Mouse (Mus musculus): ENCODE data around the gene Prrc2a. TPM values are rescaled to one million over a fixed set of nuclear protein-coding genes. Genes with fewer than 3 reads are reported as not detected.

Gene Prrc2a
- total and polyA plus RNA-seq, 2 experiments from 2014 or later: 99.2 to 223 TPM

DNA sequence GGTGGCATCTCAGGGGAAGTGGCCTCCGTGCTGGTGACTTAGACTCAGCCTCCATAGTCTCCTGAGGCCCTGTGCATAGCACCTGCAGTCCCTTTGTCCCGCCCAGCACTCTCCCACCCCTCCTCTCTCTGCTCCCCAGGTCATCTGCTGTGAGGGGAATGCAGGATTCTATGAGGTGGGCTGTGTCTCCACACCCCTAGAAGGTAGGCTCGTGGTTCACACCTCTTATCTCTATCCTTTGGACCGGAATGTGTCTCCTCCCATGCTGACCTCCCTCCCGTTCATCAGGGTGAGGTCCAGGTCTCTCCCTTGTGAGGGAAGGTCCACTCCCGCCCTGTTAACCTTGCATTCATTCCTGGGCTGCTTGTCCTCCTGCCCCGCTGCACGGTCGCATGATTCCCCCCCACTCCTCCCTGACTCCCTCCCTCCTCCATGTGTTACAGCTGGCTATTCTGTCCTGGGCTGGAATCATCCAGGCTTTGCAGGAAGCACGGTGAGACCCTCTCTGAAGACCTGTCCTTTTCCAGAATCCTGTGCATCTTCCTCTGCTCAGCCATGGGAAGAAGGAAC, 64.4 kb downstream of the Prrc2a start:
- no peak overlapping the region for H3K4me2 ChIP-seq (ENCODE audit: low read depth, low read length)
- H3K4me1 ChIP-seq (ENCODE audit: insufficient read depth, low read length): no peaks in the 10 kb centered on the region
- no peak for TF ChIP-seq CTCF (IDR thresholded peaks at IDR 0.05; ENCODE audit: low read depth)
- no peak overlapping the region for H3K9ac ChIP-seq (replicated peaks; ENCODE audit: low read length)
- no peak for DNase-seq (ENCODE audit: low spot score)
- no peak for ATAC-seq
- 78% methylated on average over 10 of the region's 10 CpGs for WGBS
- no peaks in the 10 kb centered on the region for H3K9me3 ChIP-seq (ENCODE audit: low read length)
- no peak overlapping the region for H3K27ac ChIP-seq
- H3K36me3 ChIP-seq (ENCODE audit: insufficient read depth, low read length): peaks cover 70% of the 10 kb centered on the region
- no peak overlapping the region for H3K4me3 ChIP-seq (ENCODE audit: low read length)
- H3K27me3 ChIP-seq (ENCODE audit: insufficient read depth, low read length): no peaks in the 10 kb centered on the region

Small RNAs within 50 kb of the gene (microRNA-seq; reads per million reads assigned to microRNA genes)
- gene Mir6973a (0 reads per million in 2 experiments), gene Mir6974 (0 to 0.36 reads per million in 2 experiments)

Other genes starting within 250 kb of the Prrc2a start
Only the 30 nearest of the 38 such genes appear.
- gene Vars, start 163.9 kb downstream of the Prrc2a start, total RNA-seq (2014; rRNA removed): 128 TPM in 2 replicates
- 39.9 and 41.7 TPM in 2 replicates for gene Vars, start 163.9 kb downstream of the Prrc2a start, polyA plus RNA-seq (2015; fragmentation: Nextera tagmentation; extraction: Ambion mirVana)
- gene Vwa7, start 148.3 kb downstream of the Prrc2a start, total RNA-seq (2014; rRNA removed): 0.68 and 1.2 TPM in 2 replicates
- 0.11 and 0.18 TPM in 2 replicates for gene Vwa7, start 148.3 kb downstream of the Prrc2a start, polyA plus RNA-seq (2015; fragmentation: Nextera tagmentation; extraction: Ambion mirVana)
- 0.65 and 2.1 TPM in 2 replicates for gene Sapcd1, start 136.9 kb downstream of the Prrc2a start, total RNA-seq (2014; rRNA removed)
- gene Sapcd1, start 136.9 kb downstream of the Prrc2a start, polyA plus RNA-seq (2015; fragmentation: Nextera tagmentation; extraction: Ambion mirVana): 2.4 and 2.7 TPM in 2 replicates
- gene Msh5, start 118.2 kb downstream of the Prrc2a start, total RNA-seq (2014; rRNA removed): 1.1 and 6.4 TPM in 2 replicates
- 2.2 and 3.1 TPM in 2 replicates for gene Msh5, start 118.2 kb downstream of the Prrc2a start, polyA plus RNA-seq (2015; fragmentation: Nextera tagmentation; extraction: Ambion mirVana)
- gene Clic1, start 114.9 kb downstream of the Prrc2a start, total RNA-seq (2014; rRNA removed): 56.9 and 59.5 TPM in 2 replicates
- gene Clic1, start 114.9 kb downstream of the Prrc2a start, polyA plus RNA-seq (2015; fragmentation: Nextera tagmentation; extraction: Ambion mirVana): 81.9 and 88.5 TPM in 2 replicates
- gene Ddah2, start 105.9 kb downstream of the Prrc2a start, total RNA-seq (2014; rRNA removed): 216 and 228 TPM in 2 replicates
- gene Ddah2, start 105.9 kb downstream of the Prrc2a start, polyA plus RNA-seq (2015; fragmentation: Nextera tagmentation; extraction: Ambion mirVana): 322 and 331 TPM in 2 replicates
- not detected in 2 replicates for gene Ly6g6c, start 99.5 kb downstream of the Prrc2a start, total RNA-seq (2014; rRNA removed)
- not detected in 2 replicates for gene Ly6g6c, start 99.5 kb downstream of the Prrc2a start, polyA plus RNA-seq (2015; fragmentation: Nextera tagmentation; extraction: Ambion mirVana)
- not detected in 2 replicates for gene Mpig6b, start 98.7 kb downstream of the Prrc2a start, total RNA-seq (2014; rRNA removed)
- gene Mpig6b, start 98.7 kb downstream of the Prrc2a start, polyA plus RNA-seq (2015; fragmentation: Nextera tagmentation; extraction: Ambion mirVana): 0.18 TPM in 2 replicates
- not detected in 2 replicates for gene Ly6g6e, start 88.0 kb downstream of the Prrc2a start, total RNA-seq (2014; rRNA removed)
- gene Ly6g6e, start 88.0 kb downstream of the Prrc2a start, polyA plus RNA-seq (2015; fragmentation: Nextera tagmentation; extraction: Ambion mirVana): 0.44 TPM in 1 of 2 replicates, not detected in the other
- 0.78 TPM in 1 of 2 replicates, not detected in the other for gene Ly6g6d, start 86.8 kb downstream of the Prrc2a start, total RNA-seq (2014; rRNA removed)
- 1.3 and 1.9 TPM in 2 replicates for gene Ly6g6d, start 86.8 kb downstream of the Prrc2a start, polyA plus RNA-seq (2015; fragmentation: Nextera tagmentation; extraction: Ambion mirVana)
- gene Ly6g6f, start 79.3 kb downstream of the Prrc2a start, total RNA-seq (2014; rRNA removed): not detected in 2 replicates
- 0.26 TPM in 1 of 2 replicates, not detected in the other for gene Ly6g6f, start 79.3 kb downstream of the Prrc2a start, polyA plus RNA-seq (2015; fragmentation: Nextera tagmentation; extraction: Ambion mirVana)
- gene Abhd16a, start 75.6 kb downstream of the Prrc2a start, total RNA-seq (2014; rRNA removed): 129 and 158 TPM in 2 replicates
- gene Abhd16a, start 75.6 kb downstream of the Prrc2a start, polyA plus RNA-seq (2015; fragmentation: Nextera tagmentation; extraction: Ambion mirVana): 121 TPM in 2 replicates
- gene Ly6g5c, start 56.6 kb downstream of the Prrc2a start, total RNA-seq (2014; rRNA removed): not detected in 2 replicates
- gene Ly6g5c, start 56.6 kb downstream of the Prrc2a start, polyA plus RNA-seq (2015; fragmentation: Nextera tagmentation; extraction: Ambion mirVana): not detected in 2 replicates
- gene Ly6g5b, start 49.5 kb downstream of the Prrc2a start, total RNA-seq (2014; rRNA removed): 1.7 and 2.0 TPM in 2 replicates
- 0.76 and 1.2 TPM in 2 replicates for gene Ly6g5b, start 49.5 kb downstream of the Prrc2a start, polyA plus RNA-seq (2015; fragmentation: Nextera tagmentation; extraction: Ambion mirVana)
- 13.1 and 14.1 TPM in 2 replicates for gene Gpank1, start 43.4 kb downstream of the Prrc2a start, total RNA-seq (2014; rRNA removed)
- 18.1 and 19.1 TPM in 2 replicates for gene Gpank1, start 43.4 kb downstream of the Prrc2a start, polyA plus RNA-seq (2015; fragmentation: Nextera tagmentation; extraction: Ambion mirVana)
- gene Csnk2b, start 42.8 kb downstream of the Prrc2a start, total RNA-seq (2014; rRNA removed): 257 and 289 TPM in 2 replicates
- 332 and 350 TPM in 2 replicates for gene Csnk2b, start 42.8 kb downstream of the Prrc2a start, polyA plus RNA-seq (2015; fragmentation: Nextera tagmentation; extraction: Ambion mirVana)
- gene D17H6S53E, start 38.5 kb downstream of the Prrc2a start, total RNA-seq (2014; rRNA removed): 14.0 and 29.7 TPM in 2 replicates
- gene D17H6S53E, start 38.5 kb downstream of the Prrc2a start, polyA plus RNA-seq (2015; fragmentation: Nextera tagmentation; extraction: Ambion mirVana): 9.4 and 11.6 TPM in 2 replicates
- 0.37 TPM in 1 of 2 replicates, not detected in the other for gene Apom, start 32.8 kb downstream of the Prrc2a start, total RNA-seq (2014; rRNA removed)
- 0.35 TPM in 1 of 2 replicates, not detected in the other for gene Apom, start 32.8 kb downstream of the Prrc2a start, polyA plus RNA-seq (2015; fragmentation: Nextera tagmentation; extraction: Ambion mirVana)
- gene Bag6, start 29.7 kb downstream of the Prrc2a start, total RNA-seq (2014; rRNA removed): 320 and 368 TPM in 2 replicates
- gene Bag6, start 29.7 kb downstream of the Prrc2a start, polyA plus RNA-seq (2015; fragmentation: Nextera tagmentation; extraction: Ambion mirVana): 50.0 and 55.8 TPM in 2 replicates
- 0.21 and 2.4 TPM in 2 replicates for gene Aif1, start 11.2 kb upstream of the Prrc2a start, total RNA-seq (2014; rRNA removed)
- 9.5 and 10.9 TPM in 2 replicates for gene Aif1, start 11.2 kb upstream of the Prrc2a start, polyA plus RNA-seq (2015; fragmentation: Nextera tagmentation; extraction: Ambion mirVana)
- gene Lst1, start 23.5 kb upstream of the Prrc2a start, total RNA-seq (2014; rRNA removed): 10.8 and 25.0 TPM in 2 replicates
- 8.0 and 8.7 TPM in 2 replicates for gene Lst1, start 23.5 kb upstream of the Prrc2a start, polyA plus RNA-seq (2015; fragmentation: Nextera tagmentation; extraction: Ambion mirVana)
- gene Ltb, start 29.5 kb upstream of the Prrc2a start, total RNA-seq (2014; rRNA removed): 1.6 TPM in 1 of 2 replicates, not detected in the other
- gene Ltb, start 29.5 kb upstream of the Prrc2a start, polyA plus RNA-seq (2015; fragmentation: Nextera tagmentation; extraction: Ambion mirVana): 1.2 and 1.8 TPM in 2 replicates
- 0.18 and 0.52 TPM in 2 replicates for gene Tnf, start 37.1 kb upstream of the Prrc2a start, total RNA-seq (2014; rRNA removed)
- gene Tnf, start 37.1 kb upstream of the Prrc2a start, polyA plus RNA-seq (2015; fragmentation: Nextera tagmentation; extraction: Ambion mirVana): 0.09 TPM in 1 of 2 replicates, not detected in the other
- 0.47 TPM in 1 of 2 replicates, not detected in the other for gene Lta, start 40.5 kb upstream of the Prrc2a start, total RNA-seq (2014; rRNA removed)
- 0.85 and 1.3 TPM in 2 replicates for gene Lta, start 40.5 kb upstream of the Prrc2a start, polyA plus RNA-seq (2015; fragmentation: Nextera tagmentation; extraction: Ambion mirVana)
- not detected in 2 replicates for gene Gm16181, start 55.9 kb upstream of the Prrc2a start, total RNA-seq (2014; rRNA removed)
- gene Gm16181, start 55.9 kb upstream of the Prrc2a start, polyA plus RNA-seq (2015; fragmentation: Nextera tagmentation; extraction: Ambion mirVana): 0.40 TPM in 1 of 2 replicates, not detected in the other
- gene Atp6v1g2, start 68.8 kb upstream of the Prrc2a start, total RNA-seq (2014; rRNA removed): 91.0 and 114 TPM in 2 replicates
- gene Atp6v1g2, start 68.8 kb upstream of the Prrc2a start, polyA plus RNA-seq (2015; fragmentation: Nextera tagmentation; extraction: Ambion mirVana): 180 and 183 TPM in 2 replicates
- gene Nfkbil1, start 70.9 kb upstream of the Prrc2a start, total RNA-seq (2014; rRNA removed): 15.5 and 15.9 TPM in 2 replicates
- 11.4 and 12.9 TPM in 2 replicates for gene Nfkbil1, start 70.9 kb upstream of the Prrc2a start, polyA plus RNA-seq (2015; fragmentation: Nextera tagmentation; extraction: Ambion mirVana)
- 259 and 266 TPM in 2 replicates for gene Ddx39b, start 76.8 kb upstream of the Prrc2a start, total RNA-seq (2014; rRNA removed)
- 326 and 341 TPM in 2 replicates for gene Ddx39b, start 76.8 kb upstream of the Prrc2a start, polyA plus RNA-seq (2015; fragmentation: Nextera tagmentation; extraction: Ambion mirVana)
- 74.3 and 83.8 TPM in 2 replicates for gene H2-D1, start 97.8 kb upstream of the Prrc2a start, total RNA-seq (2014; rRNA removed)
- 141 and 146 TPM in 2 replicates for gene H2-D1, start 97.8 kb upstream of the Prrc2a start, polyA plus RNA-seq (2015; fragmentation: Nextera tagmentation; extraction: Ambion mirVana)
- 0.42 and 0.68 TPM in 2 replicates for gene H2-Q1, start 155.5 kb upstream of the Prrc2a start, total RNA-seq (2014; rRNA removed)
- gene H2-Q1, start 155.5 kb upstream of the Prrc2a start, polyA plus RNA-seq (2015; fragmentation: Nextera tagmentation; extraction: Ambion mirVana): 1.4 and 1.5 TPM in 2 replicates

Data from hindbrain, postnatal 0 days (tissue).